Mouse (Mus musculus) lung, adult 2 months (tissue): Measurements from ENCODE around the gene Ctsg.

Experiments used
- CTCF ChIP-seq: fragments of 200-500 bp; IDR thresholded peaks from 2 replicates; pipeline ENCODE4 v1.5.1; 2011; ENCODE audit warnings: mild to moderate bottlenecking, low read length, control low read depth; ENCODE audit not compliant: insufficient read depth
- POLR2A ChIP-seq: fragments of 200-500 bp; IDR thresholded peaks from 2 replicates; pipeline ENCODE4 v1.6.1; 2011; ENCODE audit warnings: low read depth, mild to moderate bottlenecking, control low read depth, low read length, borderline replicate concordance; ENCODE audit errors: extremely low read depth

DNA sequence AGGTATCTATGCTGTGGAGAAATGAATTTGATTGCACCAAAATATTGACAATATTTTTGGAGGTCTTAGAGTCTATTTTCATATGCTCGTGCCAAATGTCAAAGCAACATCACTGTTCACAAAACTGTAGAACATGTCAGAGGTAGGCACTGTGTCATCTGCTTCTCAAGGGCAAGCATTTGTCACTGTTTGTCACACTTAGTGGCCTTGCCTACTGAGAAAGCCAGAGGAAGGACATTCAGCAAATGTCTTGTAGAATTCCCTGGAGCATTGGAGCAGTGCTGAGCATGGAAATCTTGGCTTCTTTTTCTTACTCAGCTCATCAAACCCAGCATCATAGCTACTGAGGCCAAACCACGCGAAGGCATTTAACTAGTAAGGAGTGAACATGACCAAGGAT lies 21.1 kb upstream of the Ctsg start:
- TF ChIP-seq POLR2A (no peak), CTCF (no peak)
